In the genomic region with DNA sequence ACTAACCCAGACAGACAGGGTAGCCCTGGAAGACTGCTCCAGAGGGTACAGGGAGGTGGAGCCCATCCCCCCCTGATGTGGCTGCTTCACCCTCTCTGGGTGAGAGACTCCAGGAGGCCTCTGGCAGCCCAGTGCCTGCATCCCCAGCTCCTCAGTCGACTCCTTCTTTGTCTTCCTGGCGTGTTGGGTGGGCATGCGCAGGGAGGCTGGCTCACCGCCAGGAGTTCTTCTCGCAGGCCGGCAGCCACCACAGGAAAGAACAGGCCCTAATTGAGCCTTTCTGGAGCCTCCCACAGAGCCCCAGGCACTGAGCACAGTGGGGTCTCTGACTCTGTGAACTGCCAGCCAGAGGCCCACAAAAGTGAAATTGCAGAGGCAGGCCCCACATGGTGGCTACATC, we compare ENCODE assay signal across 7 mouse cellular contexts. TPM values are rescaled to one million over a fixed set of nuclear protein-coding genes. Genes with fewer than 3 reads are reported as not detected.
DNase-seq lines count a peak whose midpoint lies in the region; ATAC-seq and TF ChIP-seq lines count a peak whose summit lies in the region.

No protein-coding gene starts in this region.

- peaks cover 42% of the 10 kb centered on the region for H3K4me1 ChIP-seq in embryonic facial prominence, embryonic 13.5 days
- peaks cover 25 to 29% of the 10 kb centered on the region in 2 experiments for H3K4me1 ChIP-seq in heart, embryonic 14.5 days (ENCODE audit: control insufficient read depth in 2 of 2, insufficient read depth in 2 of 2, low read length in 2 of 2)
- H3K4me1 ChIP-seq in kidney, embryonic 15.5 days, result peaks cover 41% of the 10 kb centered on the region
- H3K4me1 ChIP-seq in limb, embryonic 12.5 days (replicated peaks), result peaks cover 44% of the 10 kb centered on the region
- H3K4me1 ChIP-seq in midbrain, postnatal 0 days (ENCODE audit: insufficient read depth, low read length), result peaks cover 5% of the 10 kb centered on the region

- no peaks in the 10 kb centered on the region for H3K27me3 ChIP-seq in embryonic facial prominence, embryonic 13.5 days
- no peaks in the 10 kb centered on the region for H3K27me3 ChIP-seq in heart, embryonic 14.5 days (ENCODE audit: control insufficient read depth, insufficient read depth, low read length)
- no peaks in the 10 kb centered on the region for H3K27me3 ChIP-seq in kidney, embryonic 15.5 days
- H3K27me3 ChIP-seq in limb, embryonic 12.5 days, result no peaks in the 10 kb centered on the region
- no peaks in the 10 kb centered on the region for H3K27me3 ChIP-seq in midbrain, postnatal 0 days (ENCODE audit: insufficient read depth, low read length)

- peak overlapping the region; percentile 37 for H3K4me2 ChIP-seq in embryonic facial prominence, embryonic 13.5 days
- H3K4me2 ChIP-seq in heart, embryonic 14.5 days (ENCODE audit: low read length), result peak overlapping the region; percentile 20; the same call in 1 of the 2 replicates
- no peak overlapping the region for H3K4me2 ChIP-seq in kidney, embryonic 15.5 days
- H3K4me2 ChIP-seq in limb, embryonic 12.5 days, result peak overlapping the region; percentile 32
- H3K4me2 ChIP-seq in midbrain, postnatal 0 days (ENCODE audit: low read depth, low read length, poor library complexity, severe bottlenecking), result no peak overlapping the region

- H3K27ac ChIP-seq in embryonic facial prominence, embryonic 13.5 days, result peak overlapping the region; percentile 97
- H3K27ac ChIP-seq in heart, embryonic 14.5 days (replicated peaks in 1 of 2; ENCODE audit: control insufficient read depth in 1 of 2, insufficient read depth in 1 of 2, low read depth in 2 of 2, low read length in 2 of 2), result peak overlapping the region; percentile 55 to 74
- H3K27ac ChIP-seq in kidney, embryonic 15.5 days, result peak overlapping the region; percentile 92
- H3K27ac ChIP-seq in limb, embryonic 12.5 days, result peak overlapping the region; percentile 99
- peak overlapping the region; percentile 90 for H3K27ac ChIP-seq in midbrain, postnatal 0 days (ENCODE audit: low read depth, low read length)

- peak; percentile 53 for TF ChIP-seq CTCF in midbrain, postnatal 0 days (IDR thresholded peaks at IDR 0.05)

- peaks cover 26% of the 10 kb centered on the region for H3K36me3 ChIP-seq in embryonic facial prominence, embryonic 13.5 days
- H3K36me3 ChIP-seq in heart, embryonic 14.5 days (ENCODE audit: control insufficient read depth, insufficient read depth, low read length), result peaks cover 12% of the 10 kb centered on the region; the same call in 1 of the 2 replicates
- H3K36me3 ChIP-seq in kidney, embryonic 15.5 days, result peaks cover 26% of the 10 kb centered on the region
- H3K36me3 ChIP-seq in limb, embryonic 12.5 days, result peaks cover 31% of the 10 kb centered on the region
- H3K36me3 ChIP-seq in midbrain, postnatal 0 days (ENCODE audit: insufficient read depth, low read length), result peaks cover 19% of the 10 kb centered on the region

- no peak overlapping the region for H3K4me3 ChIP-seq in embryonic facial prominence, embryonic 13.5 days
- no peak overlapping the region for H3K4me3 ChIP-seq in heart, embryonic 14.5 days (ENCODE audit: control insufficient read depth in 1 of 2, insufficient read depth in 1 of 2, low read depth in 1 of 2, low read length in 2 of 2)
- H3K4me3 ChIP-seq in kidney, embryonic 15.5 days (replicated peaks), result no peak overlapping the region
- H3K4me3 ChIP-seq in limb, embryonic 12.5 days (replicated peaks), result no peak overlapping the region; the same call in 1 of the 2 replicates
- no peak overlapping the region for H3K4me3 ChIP-seq in midbrain, postnatal 0 days (ENCODE audit: low read depth, low read length)

- H3K9me3 ChIP-seq in embryonic facial prominence, embryonic 13.5 days, result no peaks in the 10 kb centered on the region
- no peaks in the 10 kb centered on the region for H3K9me3 ChIP-seq in heart, embryonic 14.5 days (ENCODE audit: control insufficient read depth, low read length)
- no peaks in the 10 kb centered on the region for H3K9me3 ChIP-seq in kidney, embryonic 15.5 days (replicated peaks)
- H3K9me3 ChIP-seq in limb, embryonic 12.5 days, result no peaks in the 10 kb centered on the region
- no peaks in the 10 kb centered on the region for H3K9me3 ChIP-seq in midbrain, postnatal 0 days (ENCODE audit: low read length)

- peak overlapping the region; percentile 67 for H3K9ac ChIP-seq in embryonic facial prominence, embryonic 13.5 days
- H3K9ac ChIP-seq in heart, embryonic 14.5 days (ENCODE audit: low read length), result peak overlapping the region; percentile 63
- peak overlapping the region; percentile 38 for H3K9ac ChIP-seq in kidney, embryonic 15.5 days
- H3K9ac ChIP-seq in limb, embryonic 12.5 days (replicated peaks), result peak overlapping the region; percentile 42; the same call in 1 of the 2 replicates
- peak overlapping the region; percentile 54 for H3K9ac ChIP-seq in midbrain, postnatal 0 days (replicated peaks; ENCODE audit: low read length, poor library complexity, severe bottlenecking)

- under 1% methylated on average over 6 of the region's 6 CpGs for WGBS in embryonic facial prominence, embryonic 13.5 days
- 0% methylated on average over 6 of the region's 6 CpGs for WGBS in heart, embryonic 14.5 days
- WGBS in kidney, embryonic 15.5 days, result 2% methylated on average over 6 of the region's 6 CpGs
- WGBS in limb, embryonic 12.5 days, result 1% methylated on average over 6 of the region's 6 CpGs
- 3% methylated on average over 6 of the region's 6 CpGs for WGBS in midbrain, postnatal 0 days

- ATAC-seq in embryonic facial prominence, embryonic 13.5 days (ENCODE audit: insufficient number of reproducible peaks, insufficient read depth, low FRiP score, low TSS enrichment, low read depth), result peak; percentile 85
- ATAC-seq in heart, embryonic 14.5 days (ENCODE audit: insufficient number of reproducible peaks, insufficient read depth, low FRiP score, low read depth), result peak; percentile 46; the same call in 1 of the 2 replicates
- peak; percentile 69 for ATAC-seq in kidney, embryonic 15.5 days (replicated peaks; ENCODE audit: low FRiP score)
- peak; percentile 82 for ATAC-seq in limb, embryonic 12.5 days (ENCODE audit: insufficient number of reproducible peaks, insufficient read depth, low FRiP score, low TSS enrichment, low read depth)
- ATAC-seq in midbrain, postnatal 0 days (ENCODE audit: low FRiP score), result peak; percentile 88

- peak; percentile 89 for DNase-seq in cerebellum, adult 11-12 months
- peak; percentile 93 for DNase-seq in midbrain, postnatal 0 days (ENCODE audit: low spot score)
- DNase-seq in yolk sac, embryonic 10.5 days (ENCODE audit: low spot score), result peak; percentile 54

RNA-seq across cellular contexts. Expression of gene Trim62, which starts 16.0 kb away (rescaled TPM):
- 8.2 and 11.0 TPM in 2 replicates for polyA plus RNA-seq in embryonic facial prominence, embryonic 13.5 days (2015; fragmentation: Nextera tagmentation; extraction: Ambion mirVana)
- polyA plus RNA-seq in heart, embryonic 14.5 days (2014; fragmentation: Nextera tagmentation; extraction: Ambion mirVana), result 3.5 and 3.6 TPM in 2 replicates
- 6.8 and 7.1 TPM in 2 replicates for polyA plus RNA-seq in kidney, embryonic 15.5 days (2015; fragmentation: Nextera tagmentation; extraction: Ambion mirVana)
- 11.4 and 13.0 TPM in 2 replicates for polyA plus RNA-seq in limb, embryonic 12.5 days (2016; fragmentation: Nextera tagmentation; extraction: Ambion mirVana)
- 22.3 and 25.2 TPM in 2 replicates for total RNA-seq in midbrain, postnatal 0 days (2014; rRNA removed)
- polyA plus RNA-seq in midbrain, postnatal 0 days (2015; fragmentation: Nextera tagmentation; extraction: Ambion mirVana), result 25.9 and 26.8 TPM in 2 replicates

Comparison
In these comparisons a context has a peak if more than half of its experiments do, and no peak if none do; other contexts are left out.
1. H3K4me2 ChIP-seq: peak in embryonic facial prominence, embryonic 13.5 days (single experiment), heart, embryonic 14.5 days (single experiment) and limb, embryonic 12.5 days (single experiment); none in kidney, embryonic 15.5 days (single experiment) and midbrain, postnatal 0 days (single experiment).
2. Peak in every context shown above with its lines, with median percentiles within 50 percentile points of each other: DNase-seq, ATAC-seq, H3K27ac ChIP-seq and H3K9ac ChIP-seq.